Mouse (Mus musculus): ENCODE data around the gene Olfr1033. TPM values are rescaled to one million over a fixed set of nuclear protein-coding genes. Genes with fewer than 3 reads are reported as not detected.

Gene Olfr1033
- total RNA-seq (2023): not detected in 4 replicates

GRCm38 (mm10) chr2:86020406-86020805, at the start of gene Olfr1033:
Olfr1033 (plus strand) TSS chr2:86020633.

DNA sequence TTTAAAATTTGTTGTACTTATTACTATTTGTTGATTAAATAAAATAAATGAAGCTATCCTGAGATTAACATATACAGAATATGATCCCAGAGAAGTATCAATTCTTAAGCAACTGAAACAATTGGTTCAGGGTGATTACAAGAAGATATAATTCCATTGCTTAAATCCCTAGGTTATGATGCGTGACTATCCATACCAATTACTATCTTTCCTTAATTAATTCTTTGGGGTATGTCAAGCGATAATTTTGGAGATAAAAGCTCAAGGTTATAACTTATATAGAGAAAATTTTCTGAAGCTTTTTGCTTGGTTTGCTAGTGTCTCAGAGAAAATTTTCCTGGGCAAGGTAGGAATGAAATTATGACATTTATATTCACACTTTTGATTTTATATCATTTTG, 46.8 kb upstream of the Olfr1033 start, which contains the start of gene Olfr1029:
Gene Olfr1029 (plus strand): TSS at position 301 of the 400 bp plus-strand sequence.

GRCm38 (mm10) chr2:85978976-85979375, 41.5 kb upstream of the Olfr1033 start, which contains the start of gene Olfr1030:
Olfr1030 (plus strand) TSS chr2:85979276.

DNA sequence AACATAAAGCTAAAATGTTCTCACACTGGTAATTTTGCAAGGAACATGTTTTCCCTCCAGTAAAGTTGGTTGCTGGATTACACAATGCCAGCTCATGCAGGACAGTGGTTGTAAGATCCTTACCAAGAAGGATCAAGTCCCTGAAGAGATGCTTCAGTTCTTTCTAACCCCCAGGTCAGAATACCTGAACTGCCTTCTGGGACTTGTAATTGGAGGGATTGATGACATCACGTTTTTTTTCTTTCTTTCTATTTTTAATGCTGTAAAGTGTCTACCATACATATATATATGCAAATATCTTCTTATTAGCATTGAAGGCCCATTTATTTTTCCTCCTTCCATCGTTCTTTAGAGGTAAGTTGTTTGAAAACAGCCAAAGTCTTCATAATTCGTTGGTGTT, 30.4 kb upstream of the Olfr1033 start, which contains the start of gene Olfr1031:
Gene Olfr1031 (plus strand): TSS at position 301 of the 400 bp plus-strand sequence.

DNA sequence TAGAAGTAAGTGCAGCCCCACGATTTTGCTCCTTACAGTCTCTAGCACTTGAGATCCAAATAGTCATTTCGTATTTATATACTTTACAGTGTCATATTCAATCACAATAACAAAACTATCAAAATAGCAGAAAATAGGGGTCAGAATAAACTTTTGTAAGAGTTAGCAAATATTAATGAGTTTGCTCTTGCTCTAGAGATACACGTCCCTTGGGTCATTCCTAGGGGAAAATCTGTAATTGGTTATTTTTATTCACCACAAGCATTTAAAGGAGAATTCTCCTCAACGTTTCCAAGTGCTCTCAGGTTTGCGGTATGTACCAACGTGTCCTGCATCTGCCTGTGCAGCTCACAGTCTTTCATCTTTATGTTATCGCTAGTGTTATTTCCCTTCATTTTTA, 15.2 kb upstream of the Olfr1033 start, which contains the start of gene Olfr1032:
Gene Olfr1032 (plus strand): TSS at position 301 of the 400 bp plus-strand sequence.

DNA sequence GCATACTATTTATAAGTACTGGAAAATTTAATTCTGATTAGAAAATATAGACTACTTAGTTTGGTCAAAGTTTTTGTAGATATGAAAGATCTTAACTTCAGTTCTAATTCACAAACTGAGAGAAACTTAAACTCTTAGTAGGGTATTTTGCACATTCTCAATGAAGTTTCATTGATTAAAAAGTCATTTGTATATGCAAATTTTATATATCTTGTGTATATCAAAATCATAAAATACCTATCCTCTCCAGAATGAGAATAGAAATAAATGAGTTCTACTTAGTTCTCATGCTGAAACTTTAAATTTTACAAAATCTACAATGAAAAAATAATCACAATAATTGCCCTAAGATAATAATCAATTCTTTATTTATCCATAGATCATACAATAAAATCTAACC, 25.1 kb downstream of the Olfr1033 start, which contains the start of gene Olfr1034:
Gene Olfr1034 (plus strand): TSS at position 301 of the 400 bp plus-strand sequence.

DNA sequence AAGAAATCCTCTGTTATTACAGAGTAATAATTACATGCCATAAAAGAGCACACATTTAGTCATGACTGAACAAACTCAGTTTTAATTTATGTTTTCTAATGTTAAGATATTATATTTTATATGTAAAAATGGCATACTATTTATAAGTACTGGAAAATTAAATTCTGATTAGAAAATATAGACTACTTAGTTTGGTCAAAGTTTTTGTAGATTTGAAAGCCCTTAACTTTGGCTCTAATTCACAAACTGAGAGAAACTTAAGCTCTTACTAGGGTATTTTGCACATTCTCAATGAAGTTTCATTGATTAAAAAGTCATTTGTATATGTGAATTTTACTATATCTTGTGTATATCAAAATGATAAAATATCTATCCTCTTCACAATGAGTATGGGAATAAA, 53.3 kb downstream of the Olfr1033 start, which contains the start of gene Olfr1036:
Gene Olfr1036 (plus strand): TSS at position 301 of the 400 bp plus-strand sequence.

DNA sequence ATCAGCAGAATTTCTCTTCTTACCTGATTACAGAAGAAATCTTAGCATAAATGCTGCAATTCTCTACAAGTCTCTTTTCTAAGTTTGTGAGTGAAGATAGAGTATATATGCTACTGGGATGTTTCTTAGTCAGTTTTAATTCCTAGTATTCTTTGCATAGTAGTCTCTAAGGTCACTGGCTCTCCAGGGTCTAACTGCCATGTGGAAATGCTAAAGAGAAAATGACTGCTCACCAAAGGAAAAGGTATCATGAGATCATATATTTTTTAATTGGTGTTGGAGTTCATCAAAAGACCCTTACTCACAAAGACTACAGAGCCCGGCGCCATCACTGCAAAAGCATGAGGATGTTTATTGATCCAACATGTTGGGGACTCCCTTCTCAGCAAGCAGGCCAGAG, 66.9 kb downstream of the Olfr1033 start, which contains the start of gene Olfr1037:
Gene Olfr1037 (minus strand): TSS at position 101 of the 400 bp plus-strand sequence.

Other genes starting within 250 kb of the Olfr1033 start
- not detected in 4 replicates for gene Olfr1014, start 247.9 kb upstream of the Olfr1033 start, total RNA-seq (2023)
- gene Olfr1015, start 238.6 kb upstream of the Olfr1033 start, total RNA-seq (2023): not detected in 4 replicates
- gene Olfr1016, start 218.1 kb upstream of the Olfr1033 start, total RNA-seq (2023): not detected in 4 replicates
- gene Olfr1018, start 202.2 kb upstream of the Olfr1033 start, total RNA-seq (2023): not detected in 4 replicates
- gene Olfr1019, start 175.2 kb upstream of the Olfr1033 start, total RNA-seq (2023): not detected in 4 replicates
- gene Olfr1020, start 173.6 kb upstream of the Olfr1033 start, total RNA-seq (2023): not detected in 4 replicates
- gene Olfr1022, start 152.0 kb upstream of the Olfr1033 start, total RNA-seq (2023): not detected in 4 replicates
- gene Olfr1023, start 135.0 kb upstream of the Olfr1033 start, total RNA-seq (2023): not detected in 4 replicates
- gene Olfr1024, start 115.6 kb upstream of the Olfr1033 start, total RNA-seq (2023): not detected in 4 replicates
- gene Olfr1025-ps1, start 105.4 kb upstream of the Olfr1033 start, total RNA-seq (2023): not detected in 4 replicates
- gene Olfr1026, start 99.1 kb upstream of the Olfr1033 start, total RNA-seq (2023): not detected in 4 replicates
- 0.15 TPM in 1 of 4 replicates, not detected in the others for gene Olfr1028, start 70.2 kb upstream of the Olfr1033 start, total RNA-seq (2023)
- not detected in 4 replicates for gene Olfr1029, start 46.7 kb upstream of the Olfr1033 start, total RNA-seq (2023)
- not detected in 4 replicates for gene Olfr1030, start 41.4 kb upstream of the Olfr1033 start, total RNA-seq (2023)
- gene Olfr1031, start 30.3 kb upstream of the Olfr1033 start, total RNA-seq (2023): not detected in 4 replicates
- not detected in 4 replicates for gene Olfr1032, start 15.1 kb upstream of the Olfr1033 start, total RNA-seq (2023)
- gene Olfr1034, start 25.2 kb downstream of the Olfr1033 start, total RNA-seq (2023): not detected in 4 replicates
- gene Olfr1036, start 53.4 kb downstream of the Olfr1033 start, total RNA-seq (2023): not detected in 4 replicates
- not detected in 4 replicates for gene Olfr1037, start 66.8 kb downstream of the Olfr1033 start, total RNA-seq (2023)
- gene Olfr1039, start 115.3 kb downstream of the Olfr1033 start, total RNA-seq (2023): not detected in 4 replicates
- not detected in 4 replicates for gene Olfr1040, start 126.1 kb downstream of the Olfr1033 start, total RNA-seq (2023)
- not detected in 4 replicates for gene Olfr1042, start 141.2 kb downstream of the Olfr1033 start, total RNA-seq (2023)
- not detected in 4 replicates for gene Olfr1043, start 146.9 kb downstream of the Olfr1033 start, total RNA-seq (2023)
- gene Olfr1044, start 157.2 kb downstream of the Olfr1033 start, total RNA-seq (2023): not detected in 4 replicates
- not detected in 4 replicates for gene Olfr52, start 165.1 kb downstream of the Olfr1033 start, total RNA-seq (2023)
- not detected in 4 replicates for gene Olfr1045, start 182.4 kb downstream of the Olfr1033 start, total RNA-seq (2023)
- not detected in 4 replicates for gene Olfr1046, start 198.7 kb downstream of the Olfr1033 start, total RNA-seq (2023)
- not detected in 4 replicates for gene Olfr1047, start 210.8 kb downstream of the Olfr1033 start, total RNA-seq (2023)
- not detected in 4 replicates for gene Olfr1048, start 219.7 kb downstream of the Olfr1033 start, total RNA-seq (2023)
- gene Olfr1049, start 237.7 kb downstream of the Olfr1033 start, total RNA-seq (2023): not detected in 4 replicates

Data from B cell, adult 62 days (primary cell).